Mouse (Mus musculus) forebrain, postnatal 0 days (tissue): ENCODE measurements around the gene Krt83. TPM values are rescaled to one million over a fixed set of nuclear protein-coding genes. Genes with fewer than 3 reads are reported as not detected.

Experiments
- ATAC-seq: fragments of 200-750 bp; cut with Nextera tagmentation; 2 replicates; pipeline ENCODE4 v1.8.0; 2017; ENCODE audit warnings: mild to moderate bottlenecking, moderate library complexity
- DNase-seq: peaks from one replicate; pipeline ENCODE4 v3.0.0-alpha.2; 2015
- H3K27ac ChIP-seq: fragments of 300-500 bp; sonication (generic); 2 replicates; pipeline ENCODE4 v1.5.1; 2014; ENCODE audit warnings: low read depth, mild to moderate bottlenecking, antibody characterized with exemption, low read length, moderate library complexity, mixed read lengths
- H3K27me3 ChIP-seq: fragments of 300-500 bp; sonication (generic); 2 replicates; pipeline ENCODE4 v1.6.1; 2014; ENCODE audit warnings: mild to moderate bottlenecking, low read length, mixed read lengths; ENCODE audit not compliant: insufficient read depth
- H3K36me3 ChIP-seq: fragments of 300-500 bp; sonication (generic); 2 replicates; pipeline ENCODE4 v1.6.1; 2014; ENCODE audit warnings: mild to moderate bottlenecking, moderate library complexity; ENCODE audit not compliant: insufficient read depth
- H3K4me1 ChIP-seq: fragments of 300-500 bp; sonication (generic); 2 replicates; pipeline ENCODE4 v1.6.1; 2014; ENCODE audit warnings: antibody characterized with exemption; ENCODE audit not compliant: insufficient read depth
- H3K4me2 ChIP-seq: fragments of 300-500 bp; sonication (generic); 2 replicates; pipeline ENCODE4 v1.6.1; 2014; ENCODE audit warnings: low read depth, mild to moderate bottlenecking, moderate library complexity
- H3K4me3 ChIP-seq: fragments of 300-500 bp; sonication (generic); 2 replicates; pipeline ENCODE4 v1.5.1; 2014; ENCODE audit warnings: low read depth, low read length, mixed read lengths
- H3K9ac ChIP-seq: fragments of 300-500 bp; sonication (generic); 2 replicates; pipeline ENCODE4 v1.6.1; 2014; ENCODE audit warnings: mild to moderate bottlenecking
- H3K9me3 ChIP-seq: fragments of 300-500 bp; sonication (generic); 2 replicates; pipeline ENCODE4 v1.6.1; 2016; ENCODE audit warnings: low read length
- CTCF ChIP-seq: sonication (generic); IDR thresholded peaks from 2 replicates; pipeline ENCODE4 v1.5.1; 2016; ENCODE audit warnings: antibody characterized with exemption, control low read depth, low read depth
- WGBS: fragments of 180-500 bp; shearing (Covaris S2); extraction: QIAGEN DNeasy Blood & Tissue Kit; methylation state at CpG from one replicate; pipeline ENCODE4 v1.1.7; 2014; 5-methylcytosine and 5-hydroxymethylcytosine counted together
- polyA plus RNA-seq: library from polyadenylated mRNA; unstranded; fragments of >200 nt; fragmentation: Nextera tagmentation; extraction: Ambion mirVana; gene quantifications from 2 replicates; pipeline ENCODE4 v1.2.1, GENCODE M21; 2015
- total RNA-seq: library from RNA; depleted of rRNA; stranded (reverse); fragments of >200 nt; gene quantifications from 2 replicates; pipeline ENCODE4 v1.2.3, GENCODE M21; 2014

Gene Krt83
- total and polyA plus RNA-seq, 2 experiments from 2014 or later = not detected

DNA sequence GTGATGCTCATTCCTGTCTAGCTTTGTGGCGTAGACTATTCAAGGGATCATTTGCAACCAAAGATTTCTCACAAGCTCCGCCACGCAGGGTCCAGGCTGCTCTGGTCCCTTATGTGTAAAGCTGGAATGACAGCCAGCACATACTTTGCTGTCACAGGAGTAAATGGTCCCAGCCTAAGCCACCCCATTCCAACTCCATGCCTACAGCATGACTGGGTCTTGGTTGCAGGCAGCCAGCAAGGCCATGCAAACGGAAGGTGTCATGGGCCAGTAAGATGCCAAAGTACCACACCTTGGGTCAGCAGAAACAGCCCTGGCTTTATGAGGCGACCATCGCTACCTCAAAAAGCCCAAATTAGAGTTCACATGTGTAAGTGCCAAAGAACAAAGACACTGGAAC, 2.4 kb upstream of the Krt83 start:
- Histone ChIP-seq H3K27ac (no peak overlapping the region), H3K4me3 (no peak overlapping the region), H3K9me3 (no peaks in the 10 kb centered on the region), H3K27me3 (no peaks in the 10 kb centered on the region), H3K4me1 (no peaks in the 10 kb centered on the region), H3K9ac (no peak overlapping the region), H3K36me3 (no peaks in the 10 kb centered on the region), H3K4me2 (no peak overlapping the region)
- ATAC-seq (no peak), DNase-seq (no peak)
- WGBS = 91% methylated on average over 6 of the region's 6 CpGs
- TF ChIP-seq CTCF = no peak

DNA sequence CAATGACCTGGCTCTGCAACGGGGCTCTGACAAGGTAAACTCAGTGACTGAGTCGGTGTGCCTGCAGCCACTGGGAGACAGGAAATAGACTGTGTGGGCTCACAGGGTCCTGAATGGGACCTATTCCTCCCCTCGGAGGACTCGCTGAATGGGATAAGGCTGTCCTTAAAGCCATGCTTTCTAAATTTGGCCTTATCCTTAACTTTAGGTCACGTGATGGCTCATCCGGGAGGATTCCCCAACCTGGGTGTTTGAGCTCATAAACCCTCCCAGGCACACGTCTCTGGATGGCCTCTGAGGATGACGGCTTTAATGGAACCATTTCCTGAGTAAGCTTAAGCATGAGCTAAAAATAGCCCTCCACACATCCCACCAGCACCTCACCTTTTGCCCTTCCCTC, 1.4 kb upstream of the Krt83 start:
- H3K9ac ChIP-seq = no peak overlapping the region
- H3K27ac ChIP-seq = no peak overlapping the region
- no peaks in the 10 kb centered on the region for H3K36me3 ChIP-seq
- no peaks in the 10 kb centered on the region for H3K9me3 ChIP-seq
- H3K27me3 ChIP-seq = no peaks in the 10 kb centered on the region
- DNase-seq (no peak), ATAC-seq (no peak)
- TF ChIP-seq CTCF = no peak
- WGBS = 77% methylated on average over 8 of the region's 8 CpGs
- no peaks in the 10 kb centered on the region for H3K4me1 ChIP-seq
- no peak overlapping the region for H3K4me2 ChIP-seq
- H3K4me3 ChIP-seq = no peak overlapping the region

GRCm38 (mm10) chr15:101485911-101486635, 5.2 kb downstream of the Krt83 start:
- H3K27ac ChIP-seq = no peak overlapping the region
- H3K4me2 ChIP-seq = no peak overlapping the region
- no peaks in the 10 kb centered on the region for H3K4me1 ChIP-seq
- H3K36me3 ChIP-seq = no peaks in the 10 kb centered on the region
- no peak overlapping the region for H3K4me3 ChIP-seq
- WGBS = 79% methylated on average over 11 of the region's 11 CpGs
- H3K9ac ChIP-seq = no peak overlapping the region
- no peak for TF ChIP-seq CTCF
- no peak for ATAC-seq
- H3K27me3 ChIP-seq = no peaks in the 10 kb centered on the region
- DNase-seq = no peak
- H3K9me3 ChIP-seq = no peaks in the 10 kb centered on the region

DNA sequence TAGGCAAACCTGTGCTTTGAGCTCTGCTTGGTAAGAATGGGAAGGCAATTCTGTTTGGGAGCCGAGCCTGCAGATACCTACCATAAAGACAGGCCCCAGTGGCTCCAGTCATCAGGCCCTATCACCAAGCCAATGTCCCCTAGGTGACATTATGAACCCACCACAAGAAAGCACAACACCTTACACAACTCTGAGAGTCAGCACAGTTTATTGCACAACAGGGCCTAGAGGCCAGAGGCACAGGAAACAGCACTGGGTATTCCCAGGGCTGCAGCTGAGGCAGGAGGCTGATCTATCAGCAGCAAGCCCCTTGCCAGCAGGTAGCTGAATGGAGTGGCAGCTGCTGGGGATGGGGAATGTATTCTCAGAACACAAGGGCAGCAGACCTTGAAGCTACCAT, 6.4 kb downstream of the Krt83 start:
- Histone ChIP-seq H3K27me3 (no peaks in the 10 kb centered on the region), H3K4me2 (no peak overlapping the region), H3K9me3 (no peaks in the 10 kb centered on the region), H3K4me1 (no peaks in the 10 kb centered on the region), H3K9ac (no peak overlapping the region), H3K36me3 (no peaks in the 10 kb centered on the region), H3K4me3 (no peak overlapping the region), H3K27ac (no peak overlapping the region)
- DNase-seq (no peak), ATAC-seq (no peak)
- WGBS = 88% methylated on average over 1 of the region's 1 CpGs
- TF ChIP-seq CTCF = no peak

DNA sequence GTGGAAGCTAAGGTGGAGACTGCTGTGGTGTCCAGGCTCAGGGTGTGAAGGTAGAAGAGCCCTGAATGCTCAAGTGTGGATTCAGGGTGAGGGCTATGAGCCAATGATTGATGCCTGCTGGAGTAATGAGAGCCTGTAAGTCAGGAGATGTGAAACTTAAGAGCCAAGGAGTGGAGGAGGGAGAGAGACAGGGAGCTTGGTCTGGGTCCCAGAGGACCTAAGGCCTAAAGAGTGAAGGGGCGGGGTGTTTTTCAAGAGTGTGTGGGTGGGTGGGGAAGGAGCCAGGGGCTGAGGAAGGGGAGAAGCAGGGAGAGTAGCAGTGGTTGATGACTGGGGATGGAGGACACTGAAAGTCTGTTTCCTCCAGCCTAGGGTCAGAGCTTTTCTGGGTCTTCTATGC, 7.7 kb downstream of the Krt83 start:
- DNase-seq = no peak
- no peaks in the 10 kb centered on the region for H3K9me3 ChIP-seq
- no peak for ATAC-seq
- no peaks in the 10 kb centered on the region for H3K36me3 ChIP-seq
- no peak for TF ChIP-seq CTCF
- no peak overlapping the region for H3K27ac ChIP-seq
- peaks cover 12% of the 10 kb centered on the region for H3K4me1 ChIP-seq
- H3K9ac ChIP-seq = no peak overlapping the region
- H3K4me3 ChIP-seq = no peak overlapping the region
- H3K4me2 ChIP-seq = no peak overlapping the region
- H3K27me3 ChIP-seq = no peaks in the 10 kb centered on the region
- WGBS = 86% methylated on average over 1 of the region's 1 CpGs

- WGBS = 43% methylated on average over 4 of the region's 4 CpGs
- Histone ChIP-seq H3K27ac (no peak overlapping the region), H3K9ac (no peak overlapping the region), H3K4me2 (no peak overlapping the region), H3K27me3 (no peaks in the 10 kb centered on the region), H3K4me1 (peaks cover 13% of the 10 kb centered on the region), H3K36me3 (no peaks in the 10 kb centered on the region), H3K9me3 (no peaks in the 10 kb centered on the region), H3K4me3 (no peak overlapping the region)
- no peak for TF ChIP-seq CTCF
- DNase-seq (no peak), ATAC-seq (no peak)
These were observed 9.3 kb downstream of the Krt83 start for GRCm38 (mm10) chr15:101482056-101482455.

- Histone ChIP-seq H3K9ac (peak overlapping the region; percentile 28; the same call in 1 of the 2 replicates), H3K27ac (no peak overlapping the region)
These were observed 11.6 kb downstream of the Krt83 start for GRCm38 (mm10) chr15:101479666-101480060.

More at GRCm38 (mm10) chr15:101479666-101480060, 11.6 kb downstream of the Krt83 start:
- H3K27me3 ChIP-seq = no peaks in the 10 kb centered on the region
- H3K4me3 ChIP-seq = peak overlapping the region; percentile 23
- H3K36me3 ChIP-seq = no peaks in the 10 kb centered on the region
- H3K4me2 ChIP-seq = peak overlapping the region; percentile 62
- WGBS = 25% methylated on average over 11 of the region's 11 CpGs
- no peaks in the 10 kb centered on the region for H3K9me3 ChIP-seq
- DNase-seq = no peak
- ATAC-seq = peak; percentile 81
- no peak for TF ChIP-seq CTCF
- peaks cover 13% of the 10 kb centered on the region for H3K4me1 ChIP-seq
